Mouse (Mus musculus) kidney, adult 11 months (tissue): Measurements from ENCODE around the gene BC005561.
A peak's percentile ranks its signal among the peaks of the same experiment; 100 is the strongest.
"Not testable (repeated sequence)": the region's sequence is repeated elsewhere in the genome, so short reads cannot be mapped to it uniquely, and the experiment has no call there.

Experiments used
- DNase-seq: peaks from one replicate; pipeline ENCODE4 v3.0.0; 2022

BC005561 gene

DNA sequence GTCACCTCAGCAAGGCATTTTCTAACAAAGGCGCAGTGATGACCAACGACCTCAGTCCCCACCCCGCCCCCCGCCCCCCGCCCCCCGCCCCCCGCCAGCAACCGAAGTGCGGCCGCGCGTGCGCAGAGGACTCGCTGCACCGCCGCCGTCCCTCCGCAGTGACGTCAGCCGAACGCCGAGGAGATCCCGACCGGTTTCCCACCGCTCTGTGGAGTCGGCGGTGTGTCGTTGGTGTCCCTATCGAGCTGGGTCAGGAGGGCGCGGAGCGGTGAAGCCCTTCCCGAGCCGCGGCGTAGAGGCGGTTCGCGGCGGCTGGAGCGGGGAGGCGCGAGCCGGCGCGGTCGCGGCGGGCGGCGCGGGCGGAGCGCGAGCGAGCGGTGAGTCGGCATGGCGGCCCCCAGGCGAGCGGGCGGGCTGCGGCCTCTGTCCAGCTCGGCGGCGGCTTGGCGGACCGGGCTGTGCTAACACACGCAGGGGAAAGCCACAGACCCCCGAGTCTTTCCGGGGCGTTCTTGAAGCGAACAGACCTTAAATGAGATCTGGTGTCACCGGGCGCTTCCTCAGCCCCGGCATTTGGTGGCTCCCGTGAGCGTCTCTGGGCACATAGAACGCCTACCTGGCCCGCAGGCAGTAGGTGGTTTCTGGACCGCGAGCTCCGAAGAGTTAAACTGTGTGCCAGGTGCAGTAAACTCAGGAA lies at the start of gene BC005561:
Gene BC005561 (plus strand): TSS at position 158 of the 697 bp plus-strand sequence.
- DNase-seq: peak; percentile 78

DNA sequence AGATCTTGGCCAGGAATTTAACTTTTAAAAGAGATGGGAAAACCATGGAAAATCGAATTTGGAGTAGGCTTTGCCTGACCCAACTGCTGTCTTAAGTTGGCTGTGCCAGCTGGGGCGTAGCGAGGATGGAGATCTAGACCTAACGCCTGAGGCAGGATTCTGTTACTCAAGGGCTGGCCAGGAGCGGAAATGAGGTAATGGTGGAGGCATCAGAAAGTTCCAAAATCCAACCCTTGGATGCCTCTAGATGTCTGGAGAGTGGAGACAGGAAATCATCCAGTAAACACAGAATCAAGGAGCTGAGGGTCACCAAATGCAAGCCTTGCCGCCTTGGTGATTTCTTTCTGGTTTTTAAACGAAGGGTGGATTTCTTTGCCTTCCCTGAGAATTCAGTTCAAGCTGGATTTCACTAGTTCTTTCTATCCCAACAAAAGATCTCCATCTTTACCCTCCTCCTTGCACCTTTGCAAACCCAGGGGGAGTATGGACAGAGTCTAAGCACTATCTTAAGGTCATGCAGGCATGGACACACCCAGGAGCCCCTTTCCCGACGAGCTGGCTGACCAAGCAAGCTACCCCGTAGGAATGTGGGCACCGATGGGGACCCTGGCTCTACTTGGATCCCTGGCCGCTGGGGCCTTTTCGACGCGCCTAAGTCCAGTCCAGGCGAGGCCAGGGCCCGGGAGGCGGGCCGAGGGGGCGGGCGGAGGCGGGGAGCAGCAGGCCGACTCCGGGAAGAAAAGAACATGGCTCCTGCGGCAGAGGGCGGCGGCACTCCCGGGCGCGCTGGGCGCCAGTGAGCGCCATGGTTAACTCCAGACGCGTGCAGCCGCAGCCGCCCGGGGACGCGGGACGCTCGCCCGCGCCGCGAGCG lies 49.1 kb upstream of the BC005561 start, which contains the start of gene Pkd2:
Gene Pkd2 (plus strand): TSS at position 619 of the 874 bp plus-strand sequence.
- DNase-seq: peak; percentile 82

DNA sequence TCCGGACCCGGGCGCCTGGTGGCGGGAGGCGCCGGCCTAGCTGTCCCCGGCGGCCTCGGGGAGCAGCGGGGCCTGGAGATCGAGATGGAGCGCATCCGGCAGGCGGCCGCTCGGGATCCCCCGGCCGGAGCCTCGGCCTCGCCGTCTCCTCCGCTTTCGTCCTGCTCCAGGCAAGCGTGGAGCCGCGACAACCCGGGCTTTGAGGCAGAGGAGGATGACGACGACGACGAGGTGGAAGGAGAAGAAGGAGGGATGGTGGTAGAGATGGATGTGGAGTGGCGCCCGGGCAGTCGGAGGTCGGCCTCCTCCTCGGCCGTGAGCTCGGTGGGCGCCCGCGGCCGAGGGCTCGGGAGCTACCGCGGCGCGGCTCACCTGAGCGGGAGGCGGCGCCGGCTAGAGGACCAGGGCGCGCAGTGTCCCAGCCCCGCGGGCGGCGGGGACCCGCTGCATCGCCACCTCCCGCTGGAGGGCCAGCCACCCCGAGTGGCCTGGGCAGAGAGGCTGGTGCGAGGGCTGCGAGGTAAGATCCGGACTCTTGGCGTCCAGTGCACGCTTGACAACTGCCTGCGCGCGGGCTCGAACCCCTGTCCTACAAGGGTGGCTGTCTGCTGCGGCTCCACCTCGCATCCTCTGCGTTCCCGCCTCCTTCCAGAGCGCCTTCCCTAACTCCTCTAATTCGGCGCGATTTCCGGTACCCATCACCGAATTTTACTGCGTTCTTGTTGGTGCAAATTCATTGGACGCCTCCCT lies 48.3 kb upstream of the BC005561 start:
- DNase-seq: peak; percentile 69

DNA sequence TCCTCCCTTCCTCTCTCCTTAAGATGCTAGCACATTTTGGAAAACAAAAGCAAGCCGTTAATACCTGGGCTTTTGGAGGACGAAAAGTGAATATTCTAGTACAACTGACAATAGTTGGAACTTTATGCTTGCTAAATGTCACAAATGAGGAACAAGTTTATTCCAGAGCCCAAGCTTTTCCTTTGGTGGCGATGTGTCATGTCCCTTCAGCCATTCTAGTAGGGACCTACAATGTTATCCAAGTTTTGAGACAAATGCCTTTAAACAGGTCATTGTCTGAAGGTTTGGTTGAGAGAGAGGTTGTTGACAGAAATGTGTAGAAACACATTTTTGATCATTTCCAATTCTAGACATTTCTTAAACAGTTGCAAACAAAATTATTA lies 47.7 kb upstream of the BC005561 start:
- no peak for DNase-seq

DNA sequence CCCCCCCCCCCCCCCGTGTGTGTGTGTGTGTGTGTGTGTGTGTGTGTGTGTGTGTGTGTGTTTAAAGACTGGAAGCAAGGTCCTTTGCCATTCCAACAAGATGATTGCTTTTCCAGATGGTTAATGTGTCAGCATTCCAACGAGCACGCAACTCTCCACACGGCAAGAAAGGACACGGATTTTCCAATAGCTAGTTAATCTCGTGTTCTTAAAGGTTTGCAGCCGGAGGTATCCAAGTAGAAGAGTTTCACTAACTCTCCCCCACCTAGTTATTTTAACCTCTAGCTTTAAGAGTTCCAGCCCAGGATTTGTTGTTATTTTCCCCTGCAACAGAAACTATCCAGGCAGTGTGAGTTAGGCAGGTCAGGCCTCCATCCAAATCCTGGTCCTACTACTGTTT lies 47.3 kb upstream of the BC005561 start:
- DNase-seq: peak; percentile 57

DNA sequence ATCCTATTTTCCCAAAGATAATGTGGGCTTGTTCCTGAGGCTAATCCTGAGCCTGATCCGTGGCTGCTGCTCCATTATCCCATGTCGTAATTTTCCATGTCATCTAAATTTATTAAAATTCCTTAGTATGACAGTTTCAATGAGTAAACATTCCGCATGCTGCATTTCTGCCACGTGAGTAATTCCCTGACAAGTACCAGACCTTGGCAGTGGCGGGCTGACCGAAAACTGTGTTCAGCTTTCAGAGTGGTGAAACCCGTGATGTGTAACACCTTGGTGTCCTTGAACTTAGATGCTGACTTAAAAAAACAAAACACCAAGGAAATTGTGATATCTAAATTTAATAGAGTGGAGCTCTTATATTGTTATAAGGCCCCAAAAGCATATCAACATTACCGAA lies 42.9 kb upstream of the BC005561 start:
- DNase-seq: peak; percentile 40

DNA sequence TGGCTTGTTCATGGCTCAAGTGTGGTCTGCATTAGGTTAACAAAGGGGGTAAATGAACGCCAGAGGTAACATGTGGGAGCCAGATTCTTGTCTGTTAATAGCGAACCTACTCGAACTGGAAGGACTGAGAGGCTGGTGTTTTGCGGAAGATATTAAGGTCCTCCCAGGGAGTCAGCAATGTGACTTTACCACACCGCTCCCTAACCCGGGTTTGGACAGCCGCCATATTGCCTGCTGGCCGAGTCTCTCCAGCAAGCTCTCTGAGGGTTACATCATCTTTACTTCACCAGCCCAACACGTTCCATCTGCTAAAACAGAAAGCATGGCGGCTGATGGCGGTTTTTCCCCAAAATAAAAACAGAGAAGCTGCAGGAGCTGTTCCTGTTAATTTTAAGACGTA lies 42.4 kb upstream of the BC005561 start:
- peak; percentile 86 for DNase-seq

DNA sequence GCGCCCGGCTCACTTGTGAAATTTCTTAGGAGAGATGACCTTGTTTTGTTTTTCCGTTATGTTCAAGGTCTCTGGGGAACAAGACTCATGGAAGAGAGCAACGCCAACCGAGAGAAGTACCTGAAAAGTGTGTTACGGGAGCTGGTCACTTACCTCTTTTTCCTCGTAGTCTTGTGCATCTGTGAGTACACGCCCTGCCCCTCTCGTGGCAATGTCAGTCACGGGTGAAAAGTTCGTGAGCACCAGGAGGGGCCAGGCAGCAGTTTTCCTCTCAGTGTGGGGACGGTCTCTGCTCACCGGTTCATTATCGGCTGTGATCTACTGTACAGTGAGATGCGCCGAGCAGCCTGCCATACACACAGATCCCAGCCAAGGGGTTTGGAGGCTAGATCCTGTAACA lies 41.3 kb upstream of the BC005561 start:
- DNase-seq: no peak

DNA sequence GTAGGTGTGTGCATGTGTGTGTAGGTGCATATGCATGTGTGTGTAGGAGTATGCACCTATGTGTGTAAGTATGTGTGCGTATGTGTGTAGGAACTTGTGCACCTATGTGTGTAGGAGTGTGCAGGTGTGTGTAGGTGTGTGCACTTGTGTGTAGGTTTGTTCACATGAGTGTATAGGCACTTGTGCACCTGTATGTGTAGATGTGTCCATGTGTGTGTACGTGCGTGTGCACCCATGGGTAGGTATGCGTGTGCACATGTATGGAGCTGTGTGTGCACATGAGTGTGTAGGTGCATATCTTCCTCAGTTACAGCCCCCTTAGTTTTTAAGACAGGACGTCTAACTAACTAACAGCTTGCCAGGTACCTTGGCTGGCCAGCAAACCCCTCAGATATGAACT lies 39.6 kb upstream of the BC005561 start:
- no peak for DNase-seq

DNA sequence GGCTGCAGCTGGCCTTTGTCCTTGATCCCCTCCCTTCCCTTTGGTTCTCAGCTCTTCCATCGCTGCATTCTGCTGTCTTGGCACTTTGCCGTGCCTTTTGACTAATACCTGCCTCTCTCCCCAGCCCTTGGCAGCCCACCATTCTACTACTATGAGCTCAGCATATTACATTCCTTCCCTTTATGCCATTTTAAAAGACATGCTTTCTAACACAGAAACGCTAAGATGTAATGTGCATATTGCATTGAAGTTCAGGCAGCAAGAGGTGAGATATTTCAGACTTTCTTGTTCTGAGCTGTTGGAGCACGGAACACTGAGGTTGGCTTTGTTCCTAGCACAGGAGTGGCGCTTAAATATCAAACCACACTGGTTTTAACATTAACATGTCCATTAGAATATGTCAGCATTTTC lies 37.2 kb upstream of the BC005561 start:
- DNase-seq: peak; percentile 79

DNA sequence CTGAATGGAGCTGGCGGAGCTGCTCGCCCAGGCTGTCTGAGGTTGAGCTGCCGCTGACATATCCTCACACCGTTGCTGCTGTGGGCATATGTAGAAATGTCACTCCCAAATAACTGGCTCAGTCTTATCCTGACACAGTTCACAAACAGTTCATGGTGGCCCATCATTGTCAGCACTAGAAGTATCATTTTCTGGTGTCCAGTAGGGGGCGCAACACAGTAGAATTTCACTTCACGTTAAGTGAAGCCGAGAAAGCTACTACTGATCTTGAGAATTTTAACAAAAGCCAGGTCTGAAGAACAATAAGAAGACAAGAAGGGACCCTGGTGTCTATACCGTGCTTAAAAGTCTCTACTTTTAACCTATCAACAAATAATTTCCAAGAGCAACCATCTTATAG lies 35.8 kb upstream of the BC005561 start:
- DNase-seq: no peak

DNA sequence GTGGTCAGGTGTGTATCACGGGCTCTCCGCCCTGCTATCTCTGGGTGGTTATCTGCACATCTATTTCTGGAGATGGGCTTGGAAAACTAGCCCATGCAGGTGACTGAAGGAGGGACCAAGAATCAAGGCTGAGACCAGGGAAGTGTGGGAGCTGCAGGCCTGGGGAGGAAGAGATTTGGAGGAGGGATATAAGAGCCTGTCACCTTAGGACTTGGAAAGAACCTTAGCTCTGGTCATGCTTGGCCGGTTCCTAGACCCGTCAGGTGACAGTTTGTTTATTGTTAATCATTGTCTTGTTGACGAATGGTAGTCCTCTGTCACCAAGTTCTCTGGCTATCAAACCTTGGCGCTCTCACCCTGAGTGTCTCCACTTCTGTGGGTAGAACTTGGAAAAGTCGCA lies 27.8 kb upstream of the BC005561 start:
- peak; percentile 46 for DNase-seq

DNA sequence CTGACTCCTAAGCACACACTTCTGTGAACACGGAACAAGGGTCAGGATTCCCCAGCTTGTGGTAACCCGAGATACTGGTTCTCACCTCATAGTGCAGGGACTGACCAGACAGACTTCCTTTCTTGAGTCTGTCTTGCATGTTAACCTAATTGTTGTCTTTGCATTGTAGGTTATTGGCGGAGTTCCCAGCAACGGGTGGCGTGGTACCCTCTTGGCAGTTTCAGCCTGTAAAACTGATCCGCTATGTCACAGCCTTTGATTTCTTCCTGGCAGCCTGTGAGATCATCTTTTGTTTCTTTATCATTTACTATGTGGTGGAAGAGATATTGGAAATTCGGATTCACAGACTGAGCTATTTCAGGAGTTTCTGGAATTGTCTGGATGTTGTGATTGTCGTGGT lies 25.3 kb upstream of the BC005561 start:
- DNase-seq: no peak

DNA sequence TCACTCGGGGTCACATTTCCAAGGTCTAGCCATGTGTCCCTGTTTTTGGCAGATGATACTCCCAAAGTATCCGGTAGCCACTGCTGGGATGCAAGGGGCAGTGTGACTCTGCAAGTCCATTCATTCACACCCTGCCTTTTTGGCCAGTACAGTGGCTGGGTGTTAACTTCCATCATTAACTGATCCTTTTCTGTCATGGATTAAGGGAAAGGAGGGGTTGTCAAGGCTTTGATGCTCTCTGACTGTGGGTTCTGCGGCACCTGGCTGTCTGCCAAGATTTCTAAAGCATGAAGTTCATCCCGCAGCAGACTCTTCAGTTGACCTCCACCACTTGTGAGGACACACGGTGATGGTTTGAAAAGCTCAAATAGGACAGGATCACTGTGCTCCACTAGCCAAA lies 16.6 kb upstream of the BC005561 start:
- no peak for DNase-seq

DNA sequence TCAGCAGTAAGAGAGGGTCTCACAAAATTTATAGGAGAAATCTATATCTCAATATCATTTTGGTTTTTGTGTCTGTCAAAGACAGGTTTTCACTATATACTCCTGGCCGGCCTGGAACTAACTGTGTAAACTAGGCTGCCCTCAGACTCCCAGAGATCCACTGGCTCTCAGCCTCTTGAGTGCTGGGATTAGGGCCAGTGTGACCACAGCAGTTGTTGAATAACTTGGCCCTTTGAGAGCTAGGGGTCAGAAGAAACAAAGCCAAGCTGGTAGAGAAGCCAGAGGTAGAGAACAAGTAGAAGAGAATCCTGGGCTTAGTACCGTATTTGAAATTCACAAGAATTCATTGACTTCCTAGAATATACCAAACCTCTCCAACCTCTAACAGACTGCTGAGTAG lies 3.3 kb upstream of the BC005561 start:
- peak; percentile 51 for DNase-seq

DNA sequence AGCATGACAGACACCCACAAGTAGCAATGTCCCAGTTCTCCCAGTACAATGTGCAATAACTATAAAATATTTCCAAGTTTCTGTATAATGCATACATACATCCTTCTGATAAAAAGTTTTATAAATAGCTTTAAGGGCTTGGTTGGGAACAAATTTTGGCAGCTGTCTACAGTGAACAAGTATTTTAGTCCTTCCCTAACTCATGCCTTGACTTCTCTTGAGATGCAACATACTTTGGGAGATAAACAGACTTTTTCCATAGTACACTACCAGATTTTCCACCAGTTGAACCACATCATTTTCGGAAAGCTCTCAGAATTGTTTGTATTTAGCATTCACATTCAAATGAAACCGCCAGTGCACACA lies 340 bp upstream of the BC005561 start:
- DNase-seq: no peak

DNA sequence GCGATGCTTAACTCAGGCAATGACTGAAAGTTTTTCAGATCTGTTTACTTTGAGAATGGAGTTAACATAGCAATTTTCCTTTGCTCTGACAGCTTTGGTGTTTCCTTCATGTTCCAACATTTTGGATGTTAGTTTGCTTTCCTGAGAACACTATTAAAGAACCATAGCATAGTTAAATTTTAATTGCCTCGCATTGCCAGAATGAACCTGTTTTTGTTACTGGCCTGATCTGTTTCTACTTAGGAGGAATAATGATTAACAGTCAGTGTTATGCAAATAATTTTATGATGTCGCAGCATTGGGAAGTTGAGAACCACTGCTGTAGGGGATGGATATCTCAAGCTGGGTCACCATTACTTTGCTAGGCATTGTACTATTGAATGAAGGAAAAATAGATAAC lies 3.1 kb downstream of the BC005561 start:
- DNase-seq: no peak

DNA sequence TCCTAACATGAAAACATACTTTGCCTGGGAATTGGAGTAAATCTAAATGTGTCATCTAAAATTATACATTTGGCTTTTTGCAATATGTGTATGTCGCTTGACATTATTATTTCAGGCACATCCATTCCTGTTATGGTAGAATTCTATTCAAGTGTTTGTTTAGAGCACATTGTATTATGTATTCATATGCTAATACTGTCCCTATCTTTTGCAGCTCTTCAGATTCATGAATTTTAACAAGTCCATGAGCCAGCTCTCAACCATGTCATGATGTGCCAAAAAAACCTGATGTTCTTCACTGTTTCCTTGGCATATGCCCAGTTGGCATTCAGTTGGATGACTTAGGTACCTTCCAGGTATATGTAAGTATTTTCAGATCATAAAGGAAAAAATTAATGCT lies 30.5 kb downstream of the BC005561 start:
- DNase-seq: no peak

DNA sequence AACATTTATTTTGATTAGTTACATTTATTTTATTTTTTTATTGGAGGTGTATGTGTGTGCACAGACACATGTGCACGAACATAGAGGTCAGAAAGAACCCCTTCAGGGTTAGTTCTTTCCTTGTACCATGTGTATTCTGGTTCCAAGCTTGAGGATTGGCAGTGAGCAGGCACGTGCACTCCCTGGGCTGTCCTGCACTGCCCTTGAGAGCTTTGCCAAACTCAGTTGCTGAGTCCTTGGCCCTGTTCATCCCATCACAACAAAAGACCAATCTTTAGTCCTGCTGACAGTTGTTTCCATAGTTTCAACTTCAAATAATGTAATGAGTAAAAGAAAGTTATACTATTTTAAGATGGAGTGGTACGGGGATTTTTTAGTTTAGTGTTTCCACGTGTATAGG lies 31.2 kb downstream of the BC005561 start:
- DNase-seq: no peak

DNA sequence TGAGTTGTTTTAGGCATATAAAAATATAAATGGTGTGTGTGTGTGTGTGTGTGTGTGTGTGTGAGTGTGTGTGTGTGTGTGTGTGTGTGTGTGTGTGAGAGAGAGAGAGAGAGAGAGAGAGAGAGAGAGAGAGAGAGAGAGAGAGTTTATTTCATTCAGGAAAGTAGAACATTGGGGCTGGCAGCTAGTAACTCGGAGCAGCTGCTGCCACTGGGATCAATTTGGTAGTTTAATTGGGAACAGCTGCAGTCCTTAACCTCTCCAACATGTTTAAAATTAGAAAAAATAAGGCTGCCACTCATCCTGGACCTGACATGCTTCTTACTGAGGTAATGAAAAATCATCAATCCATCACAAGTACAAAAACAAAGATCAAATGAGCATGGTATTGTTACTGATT lies 59.9 kb downstream of the BC005561 start:
- not testable (repeated sequence) for DNase-seq

DNA sequence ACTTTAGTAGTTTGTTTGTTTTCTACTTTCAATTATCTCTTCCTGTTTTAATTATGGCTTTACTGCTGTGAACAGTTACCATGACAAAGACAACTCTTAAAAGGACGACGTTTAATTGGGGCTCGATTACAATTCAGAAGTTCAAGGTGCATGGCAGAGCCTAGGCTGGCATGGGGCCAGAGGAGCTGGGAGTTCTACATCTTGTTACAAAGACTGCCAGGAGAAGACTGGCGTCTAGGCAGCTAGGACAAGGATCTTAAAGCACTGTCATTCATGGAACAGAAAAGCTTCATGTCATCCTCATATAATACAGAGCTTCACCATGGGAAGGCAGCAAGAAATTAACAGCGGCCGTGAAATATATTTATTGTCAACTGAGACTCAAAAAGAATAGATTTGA lies 62.6 kb downstream of the BC005561 start:
- peak; percentile 48 for DNase-seq

DNA sequence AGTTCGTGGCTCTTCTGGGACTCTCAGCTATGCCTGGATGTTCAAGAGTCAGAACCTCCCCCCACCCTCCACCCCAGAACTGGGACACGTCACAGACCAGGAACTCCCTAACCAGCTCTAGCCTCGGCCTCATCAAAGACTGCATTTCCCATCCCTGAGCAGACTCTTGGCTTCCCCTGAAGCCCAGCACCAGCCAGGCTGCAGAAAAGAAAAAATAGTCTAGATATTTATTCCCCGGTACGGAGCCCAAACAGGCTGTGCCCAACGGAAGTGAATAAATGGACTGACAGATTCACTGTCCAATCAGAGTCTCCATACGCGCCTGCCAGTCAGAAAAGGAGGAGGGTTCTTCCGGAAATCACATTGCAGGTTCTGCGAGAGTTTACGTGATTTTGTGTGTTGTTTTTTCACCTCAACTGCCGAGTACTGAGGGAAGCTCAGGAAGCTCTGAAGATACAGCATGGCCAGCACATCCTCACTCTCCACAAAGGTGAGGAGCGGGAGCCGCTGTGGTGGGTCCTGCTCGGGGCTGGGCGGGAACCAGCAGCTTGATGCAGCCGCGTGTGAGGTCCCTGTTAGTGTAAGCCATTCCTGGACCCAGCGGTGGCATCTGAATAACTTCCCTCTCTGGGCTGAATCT lies 63.2 kb downstream of the BC005561 start:
- DNase-seq: peak; percentile 91
